Mouse (Mus musculus): Measurements from ENCODE around the gene Dbp.

The Dbp gene

DNA sequence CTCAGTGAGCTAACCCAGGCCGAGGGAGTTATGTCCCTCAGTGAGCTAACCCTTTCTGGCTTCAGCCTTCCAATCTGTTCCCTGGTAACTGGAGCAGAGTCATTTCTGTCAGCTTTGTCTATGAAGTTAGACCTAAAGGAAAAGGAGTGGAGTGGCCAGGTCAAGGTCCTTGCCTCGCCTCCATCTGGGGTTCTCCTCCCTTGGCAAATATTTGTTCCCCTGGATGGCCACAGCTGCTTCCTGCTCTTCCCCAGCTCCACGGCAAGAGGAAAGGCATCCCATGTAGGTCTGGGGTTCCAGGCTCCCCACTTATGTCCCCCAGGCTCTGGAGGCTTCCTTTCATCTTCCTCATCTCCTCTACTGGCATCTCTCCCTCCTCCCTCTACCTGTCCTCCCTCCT, 22.7 kb downstream of the Dbp start:
- DNase-seq: no peak

DNA sequence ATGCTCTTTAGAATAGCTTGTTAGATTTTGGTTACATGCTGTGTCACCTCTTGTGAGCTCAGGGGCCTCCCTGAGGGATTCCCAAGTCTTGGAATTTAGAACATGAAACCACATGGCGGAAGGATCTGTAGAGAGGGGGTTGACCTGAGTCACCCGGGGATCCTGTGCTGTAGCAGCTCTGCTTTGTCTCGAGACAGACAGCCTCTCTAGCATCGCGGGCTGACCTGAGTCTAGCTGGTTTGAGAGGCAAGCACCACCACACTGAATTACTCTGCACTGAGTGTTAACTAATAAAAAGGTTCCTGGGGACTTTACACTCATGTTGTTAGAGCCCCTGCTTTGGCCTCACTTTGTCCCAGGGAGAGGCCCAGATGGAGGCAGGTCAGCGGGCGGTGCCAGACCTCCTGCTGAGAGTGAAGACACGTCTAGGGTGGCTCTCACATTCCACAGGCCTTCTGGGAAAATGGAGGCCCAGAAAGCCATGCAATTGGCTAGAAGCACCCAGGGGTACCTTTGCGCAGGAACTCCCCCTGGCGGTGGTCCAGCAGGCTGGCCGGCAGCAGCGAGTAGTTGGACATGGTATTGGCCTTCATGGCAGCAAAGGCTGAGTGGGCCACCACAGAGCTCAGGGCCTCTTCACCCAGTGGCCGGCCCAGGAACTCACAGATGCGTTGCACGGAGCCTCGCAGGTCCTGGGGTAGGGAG, 26.0 kb downstream of the Dbp start:
- peak in 1 of 2 experiments; percentile 63 for DNase-seq

GRCm38 (mm10) chr7:45733477-45733876, 28.6 kb downstream of the Dbp start:
- no peak for DNase-seq

DNA sequence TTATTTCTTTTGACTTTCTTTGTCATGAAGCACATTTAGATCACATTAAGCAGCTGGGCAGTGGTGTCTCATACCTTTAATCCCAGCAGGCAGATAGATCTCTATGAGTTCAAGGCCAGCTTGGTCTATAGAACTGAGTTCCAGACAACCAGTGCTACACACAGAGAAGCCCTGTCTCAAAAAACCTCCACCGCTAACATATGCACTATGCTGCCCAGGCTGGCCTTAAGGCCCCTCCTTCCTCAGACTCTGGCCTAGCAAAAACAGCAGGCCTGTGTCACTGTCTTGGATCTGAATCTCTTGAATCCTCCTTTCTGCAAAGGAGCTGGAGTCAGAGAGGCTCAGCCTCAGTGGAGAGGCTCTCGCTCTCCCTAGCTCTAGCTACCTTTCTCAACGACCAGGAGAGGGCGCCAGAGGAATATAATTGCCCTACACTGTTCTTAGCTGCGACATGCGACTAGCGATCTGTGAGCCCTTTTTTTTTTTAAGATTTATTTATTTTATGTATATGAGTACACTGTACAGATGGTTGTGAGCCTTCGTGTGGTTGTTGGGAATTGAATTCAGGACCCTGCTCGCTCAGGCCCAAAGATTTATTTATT, 34.4 kb downstream of the Dbp start:
- DNase-seq: peak; percentile 74 to 86

GRCm38 (mm10) chr7:45739820-45740219, 34.9 kb downstream of the Dbp start:
- DNase-seq: no peak

GRCm38 (mm10) chr7:45741308-45741707, 36.4 kb downstream of the Dbp start:
- DNase-seq: no peak

- DNase-seq: peak; percentile 44 to 47
These were observed 36.9 kb downstream of the Dbp start for GRCm38 (mm10) chr7:45741777-45742176.

DNA sequence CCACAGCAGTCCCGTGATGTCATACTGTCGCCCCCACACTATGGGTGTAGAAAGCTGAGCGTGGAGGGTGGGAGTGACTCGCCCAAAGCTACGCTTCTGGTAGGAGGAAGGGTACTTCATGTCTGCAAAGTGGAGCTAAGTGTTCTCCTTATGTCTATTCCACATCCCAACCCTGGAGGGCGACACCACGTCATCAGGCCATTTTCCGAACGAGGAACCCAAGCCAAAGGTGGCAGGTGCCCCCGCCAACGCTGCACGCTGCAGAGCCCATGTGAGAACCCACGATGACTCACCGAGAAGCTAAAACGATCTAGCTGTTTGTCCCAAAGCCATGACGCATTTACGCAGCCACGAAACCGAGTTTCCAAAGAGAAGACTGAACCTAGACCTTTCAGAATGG, 37.5 kb downstream of the Dbp start:
- peak in 1 of 2 experiments; percentile 47 for DNase-seq

- DNase-seq: peak; percentile 74 to 84
These were observed 39.5 kb downstream of the Dbp start for GRCm38 (mm10) chr7:45744387-45744786.

DNA sequence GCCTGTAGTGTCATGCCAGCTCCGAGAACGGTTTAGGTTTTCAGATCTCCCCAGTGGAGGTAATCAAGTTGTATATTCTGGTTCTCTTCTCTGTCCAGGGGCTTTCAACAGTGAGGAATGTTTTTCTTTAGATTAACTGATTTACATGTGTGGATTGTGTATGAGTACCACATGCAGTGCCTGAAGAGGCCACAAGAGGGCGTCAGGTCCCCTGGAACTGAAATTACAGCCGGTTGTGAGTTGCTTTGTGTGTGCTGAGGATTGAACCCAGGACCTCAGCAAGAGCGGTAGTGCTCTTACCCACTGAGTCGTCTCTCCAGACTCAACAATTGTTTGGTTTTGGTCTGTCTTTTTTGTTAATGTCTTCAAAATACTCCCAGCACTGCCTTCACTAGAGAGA, 41.6 kb downstream of the Dbp start:
- no peak for DNase-seq

- no peak for DNase-seq
These were observed 42.6 kb downstream of the Dbp start for GRCm38 (mm10) chr7:45747450-45747849.

GRCm38 (mm10) chr7:45748110-45748509, 43.2 kb downstream of the Dbp start:
- DNase-seq: no peak

DNA sequence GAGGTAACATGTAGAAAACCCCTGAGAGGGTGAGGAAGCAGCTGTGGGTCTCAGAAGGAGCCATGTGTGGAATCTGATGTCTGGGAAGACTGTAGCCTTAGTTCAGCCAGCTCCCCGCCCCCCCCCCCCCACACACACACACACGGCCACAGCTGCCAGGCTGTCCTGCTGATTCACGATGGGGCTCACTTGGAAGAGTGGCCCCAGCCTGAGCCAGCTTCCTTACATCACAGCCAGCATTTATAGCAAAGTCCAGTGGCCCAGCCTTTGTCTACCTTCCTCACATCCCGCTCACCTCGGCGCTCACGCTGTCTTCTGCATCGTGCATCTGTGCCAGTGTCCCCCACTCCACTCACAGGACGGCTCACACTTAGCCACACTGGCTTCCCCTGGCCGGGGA, 44.5 kb downstream of the Dbp start:
- DNase-seq: no peak

DNA sequence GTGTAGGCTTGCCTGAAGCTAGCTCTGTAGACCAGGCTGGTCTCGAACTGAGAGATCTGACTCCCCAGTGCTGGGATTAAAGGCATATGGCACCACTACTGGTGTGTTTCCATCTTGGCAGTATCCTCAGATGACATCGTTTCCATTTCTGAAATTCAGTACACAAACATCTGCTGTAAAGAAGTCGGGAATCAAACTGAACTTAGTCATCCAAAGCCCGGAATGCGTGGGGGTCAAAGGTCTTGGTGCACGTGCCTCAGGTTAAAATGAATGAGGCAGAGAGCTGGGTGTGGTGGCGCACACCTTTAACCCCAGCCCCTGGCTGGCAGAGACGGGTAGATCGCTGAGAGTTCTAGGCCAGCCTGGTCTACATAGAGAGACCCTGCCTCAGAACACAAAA, 45.3 kb downstream of the Dbp start:
- no peak for DNase-seq

DNA sequence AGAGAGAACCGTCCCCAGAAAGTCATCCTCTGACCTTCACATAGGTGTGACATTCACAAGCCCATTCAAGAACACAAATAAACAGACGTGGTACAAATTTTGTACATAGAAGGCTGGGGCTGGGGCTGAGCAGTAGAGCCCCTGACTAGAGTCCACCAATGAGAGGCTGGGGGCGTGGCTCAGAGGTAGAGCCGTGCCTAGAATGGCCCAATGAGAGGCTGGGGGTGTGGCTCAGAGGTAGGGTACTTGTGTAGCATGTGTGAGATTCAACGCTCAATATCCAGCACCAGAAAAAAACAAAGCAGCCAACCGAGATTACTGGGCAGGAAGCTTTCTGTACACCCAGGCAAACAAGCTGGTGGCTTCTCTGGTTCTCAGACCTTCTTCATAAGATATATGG, 50.8 kb downstream of the Dbp start:
- DNase-seq: no peak

DNA sequence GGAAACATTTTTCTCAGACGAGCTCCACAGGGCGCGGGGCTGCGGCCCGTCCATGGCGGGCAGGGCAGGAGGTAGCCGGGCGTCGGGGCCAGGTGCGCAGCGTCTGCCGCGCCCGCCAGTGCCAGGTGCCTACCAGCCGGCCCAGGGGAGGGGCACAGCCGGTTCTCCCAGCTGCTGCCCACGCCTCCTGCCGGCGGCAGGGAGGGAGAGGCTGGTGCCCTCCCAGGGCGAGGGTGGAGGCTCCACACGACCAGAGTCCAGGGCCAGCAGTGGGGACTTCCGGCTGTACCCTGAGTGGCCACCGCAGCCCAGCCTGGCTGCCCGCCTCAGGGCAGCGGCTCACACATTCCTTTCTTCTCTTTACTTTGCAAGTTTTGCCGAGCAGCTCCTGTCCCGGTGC, 54.5 kb downstream of the Dbp start:
- peak; percentile 77 to 87 for DNase-seq
